Mouse (Mus musculus) E14TG2a.4 (cell line): ENCODE results near the gene Abcf1.
A peak's percentile ranks its signal among the peaks of the same experiment; 100 is the strongest.
"Not testable (repeated sequence)": the region's sequence is repeated elsewhere in the genome, so short reads cannot be mapped to it uniquely, and the experiment has no call there.

ENCODE experiments used
- H3K27me3 ChIP-seq: 2 replicates; pipeline ENCODE4 v1.6.1; 2014; ENCODE audit warnings: low read length, control low read depth; ENCODE audit not compliant: insufficient read depth
- H3K36me3 ChIP-seq: 2 replicates; pipeline ENCODE4 v1.6.1; 2014; ENCODE audit warnings: low read length, control low read depth; ENCODE audit not compliant: insufficient read depth
- H3K4me1 ChIP-seq: replicated peaks from 2 replicates; pipeline ENCODE4 v1.6.1; 2014; ENCODE audit warnings: low read depth, low read length, control low read depth
- H3K4me3 ChIP-seq: replicated peaks from 2 replicates; pipeline ENCODE4 v1.5.1; 2014; ENCODE audit warnings: mild to moderate bottlenecking, low read length
- H3K9me3 ChIP-seq: 2 replicates; pipeline ENCODE4 v1.6.1; 2014; ENCODE audit warnings: low read length, control low read depth
- CTCF ChIP-seq: conservative IDR thresholded peaks from 2 replicates; pipeline ENCODE4 v1.5.1; 2014; ENCODE audit warnings: low read length
- NANOG ChIP-seq: IDR thresholded peaks from 2 replicates; pipeline ENCODE4 v1.6.1; 2014; ENCODE audit warnings: borderline replicate concordance, low read length, mixed read lengths
- POU5F1 ChIP-seq: IDR thresholded peaks from 2 replicates; pipeline ENCODE4 v1.6.1; 2014; ENCODE audit warnings: low read length, borderline replicate concordance

Abcf1 gene

DNA sequence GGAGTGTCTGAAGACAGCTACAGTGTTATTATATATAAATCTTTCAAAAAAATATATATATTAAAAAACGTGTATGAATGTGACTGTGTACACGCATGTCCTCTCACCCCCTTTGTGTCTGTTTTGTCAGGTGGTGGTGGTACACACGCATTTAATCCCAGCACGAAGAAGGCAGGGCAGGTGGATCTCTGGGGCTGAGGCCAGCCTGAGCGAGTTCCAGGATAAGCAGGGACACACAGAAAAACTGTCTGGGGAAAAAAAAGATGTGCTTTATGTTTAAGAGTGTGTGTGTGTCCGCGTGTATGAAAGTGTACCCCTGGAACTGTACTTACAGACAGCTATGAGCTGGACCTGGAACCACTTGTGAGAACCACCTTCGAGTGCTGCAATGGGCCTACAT, 14.9 kb downstream of the Abcf1 start:
- Histone ChIP-seq H3K4me3 (no peak overlapping the region), H3K36me3 (peaks cover 53% of the 10 kb centered on the region), H3K9me3 (no peaks in the 10 kb centered on the region), H3K27me3 (no peaks in the 10 kb centered on the region), H3K4me1 (peaks cover 36% of the 10 kb centered on the region)
- TF ChIP-seq CTCF (no peak), POU5F1 (no peak), NANOG (no peak)

DNA sequence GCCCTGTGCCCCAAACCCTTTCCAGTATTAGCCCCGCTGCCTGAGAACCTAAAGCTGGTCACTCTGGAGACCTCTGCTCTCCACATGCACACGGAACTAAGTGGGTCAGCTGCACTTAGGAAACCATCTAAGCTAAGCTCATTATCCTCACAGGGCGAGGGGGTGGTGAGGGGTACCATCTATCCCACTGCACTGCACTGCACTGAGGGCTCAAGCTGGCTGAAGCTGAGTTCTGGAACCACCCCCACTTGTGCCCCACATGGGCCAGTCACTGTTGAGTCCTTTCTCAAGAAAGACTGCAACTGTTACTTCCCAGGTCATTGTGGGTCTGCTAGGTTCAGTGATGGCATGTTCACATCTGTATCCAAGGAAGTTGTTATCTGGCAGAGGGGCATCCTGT, 17.0 kb downstream of the Abcf1 start:
- H3K9me3 ChIP-seq, H3K27me3 ChIP-seq, H3K4me3 ChIP-seq: not testable (repeated sequence)
- Histone ChIP-seq H3K4me1 (peaks cover 17% of the 10 kb centered on the region), H3K36me3 (peaks cover 32% of the 10 kb centered on the region)

DNA sequence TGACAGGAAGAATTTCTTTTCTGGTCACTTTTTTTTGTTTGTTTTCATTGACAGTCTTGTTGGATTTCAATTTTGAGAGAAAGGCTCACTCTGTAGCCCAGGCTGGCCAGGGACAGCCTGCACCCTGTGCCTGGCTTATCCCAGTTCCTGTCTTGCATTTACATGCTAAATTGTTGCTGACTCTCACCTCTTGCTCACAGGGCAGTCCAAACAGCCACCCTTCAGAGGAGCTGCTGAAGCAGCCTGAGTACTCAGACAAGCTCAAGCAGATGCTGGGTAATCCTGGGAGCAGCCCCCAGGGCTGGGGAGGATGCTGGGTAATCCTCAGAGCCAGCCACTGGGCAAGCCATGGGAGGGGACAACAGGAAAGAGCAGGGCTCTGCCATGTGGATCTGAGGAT, 18.6 kb downstream of the Abcf1 start:
- H3K36me3 ChIP-seq = peaks cover 16% of the 10 kb centered on the region
- not testable (repeated sequence) for H3K4me3 ChIP-seq, H3K27me3 ChIP-seq, H3K4me1 ChIP-seq, H3K9me3 ChIP-seq

DNA sequence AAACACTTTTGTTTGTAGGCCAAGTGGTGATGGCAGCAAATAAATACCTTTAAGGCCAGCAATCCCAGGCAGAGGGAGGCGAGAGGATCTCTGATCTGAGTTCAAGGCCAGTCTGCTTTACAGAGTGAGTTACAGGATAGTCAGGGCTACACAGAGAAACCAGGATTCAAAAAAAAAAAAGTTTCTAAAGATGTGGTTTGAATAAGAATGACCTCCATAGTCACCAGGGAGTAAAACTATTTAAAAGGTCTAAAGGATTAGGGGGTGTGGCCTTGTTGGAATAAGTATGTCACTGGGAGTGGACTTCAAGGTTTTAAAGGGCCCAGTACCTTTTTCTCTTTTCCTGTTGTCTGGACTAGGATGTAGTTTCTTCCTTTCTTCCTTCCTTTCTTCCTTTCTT, 29.6 kb downstream of the Abcf1 start:
- Histone ChIP-seq H3K36me3 (no peaks in the 10 kb centered on the region), H3K27me3 (no peaks in the 10 kb centered on the region), H3K4me3 (peak overlapping the region; percentile 7), H3K4me1 (peaks cover 35% of the 10 kb centered on the region), H3K9me3 (peaks cover 6% of the 10 kb centered on the region)
- no peak for TF ChIP-seq CTCF
- no peak; the same call in 1 of the 2 replicates for TF ChIP-seq NANOG
- TF ChIP-seq POU5F1 = no peak

DNA sequence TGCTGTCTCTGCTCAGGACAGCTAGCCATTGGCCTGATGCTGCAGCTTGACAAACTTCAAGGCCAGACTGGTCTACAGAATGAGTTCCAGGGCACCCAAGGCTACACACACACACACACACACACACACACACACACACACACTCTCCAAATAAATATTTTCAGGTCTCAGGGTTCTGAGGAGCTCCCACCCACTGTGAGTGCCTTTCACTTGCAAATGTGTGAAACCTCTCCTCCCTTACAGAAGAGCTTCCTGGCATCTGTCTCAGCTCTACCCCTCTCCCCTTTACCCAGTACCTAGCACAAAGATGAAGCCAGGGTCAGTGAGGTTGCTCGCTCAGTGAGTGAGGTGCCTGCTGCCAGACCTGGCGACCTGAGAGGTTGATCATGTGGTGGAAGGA, 30.5 kb downstream of the Abcf1 start:
- no peaks in the 10 kb centered on the region for H3K36me3 ChIP-seq
- peak overlapping the region; percentile 7; the same call in 1 of the 2 replicates for H3K4me3 ChIP-seq
- H3K9me3 ChIP-seq = peaks cover 6% of the 10 kb centered on the region
- H3K27me3 ChIP-seq = no peaks in the 10 kb centered on the region
- TF ChIP-seq POU5F1 (peak; percentile 47; the same call in 1 of the 2 replicates), CTCF (no peak)
- H3K4me1 ChIP-seq = peaks cover 42% of the 10 kb centered on the region

DNA sequence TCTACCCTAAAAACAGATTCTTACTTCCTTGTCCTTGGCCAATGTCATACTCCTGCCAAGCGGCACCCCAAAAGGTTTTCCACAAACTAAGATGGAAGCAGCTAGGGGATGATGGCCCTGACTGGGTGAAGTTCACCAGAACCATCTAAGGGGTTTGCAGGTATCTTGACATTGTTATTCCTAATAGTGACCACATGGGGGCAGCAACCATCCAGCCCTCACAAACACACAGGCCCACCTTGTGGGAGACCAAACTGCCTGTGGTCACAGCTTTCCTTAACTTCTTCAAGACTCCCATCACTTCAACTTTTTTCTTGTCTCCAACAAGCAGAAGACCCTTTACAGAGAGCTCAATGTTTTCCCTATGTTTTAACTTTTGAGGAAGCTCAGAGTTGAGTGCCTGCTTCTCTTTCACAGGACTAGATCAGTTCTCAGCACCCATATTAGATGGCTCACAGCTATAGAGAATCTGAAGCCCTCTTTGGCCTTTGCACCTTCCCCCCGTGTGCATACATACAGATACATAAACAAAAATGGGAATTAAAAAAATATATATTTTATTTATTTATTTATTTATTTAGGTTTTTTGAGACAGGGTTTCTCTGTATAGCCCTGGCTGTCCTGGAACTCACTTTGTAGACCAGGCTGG, 31.7 kb downstream of the Abcf1 start:
- peaks cover 1% of the 10 kb centered on the region for H3K36me3 ChIP-seq
- no peaks in the 10 kb centered on the region for H3K27me3 ChIP-seq
- peaks cover 43% of the 10 kb centered on the region for H3K4me1 ChIP-seq
- no peak overlapping the region for H3K4me3 ChIP-seq
- TF ChIP-seq NANOG = no peak
- peak; percentile 71 for TF ChIP-seq CTCF
- no peak for TF ChIP-seq POU5F1
- H3K9me3 ChIP-seq = peaks cover 6% of the 10 kb centered on the region

DNA sequence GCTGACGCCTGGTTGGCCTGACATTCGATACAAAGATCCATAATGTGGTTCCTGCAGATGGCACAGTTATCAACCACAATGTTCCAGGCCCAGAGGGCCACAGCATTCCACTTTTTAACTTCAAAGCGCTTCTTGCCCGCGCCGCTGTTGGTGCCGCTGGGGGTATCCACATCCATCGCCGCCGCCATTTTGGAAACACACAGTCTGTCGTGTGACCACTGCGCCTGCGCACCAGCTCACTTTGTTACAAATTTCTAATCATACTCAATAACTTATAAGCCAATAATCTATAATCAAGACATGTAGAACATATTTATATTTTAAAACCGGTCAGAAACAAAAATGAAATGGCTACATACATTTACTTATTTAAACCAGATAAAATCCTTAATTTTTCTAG, 33.8 kb downstream of the Abcf1 start:
- H3K4me1 ChIP-seq = peaks cover 43% of the 10 kb centered on the region
- H3K36me3 ChIP-seq = peaks cover 18% of the 10 kb centered on the region
- H3K27me3 ChIP-seq, H3K9me3 ChIP-seq: not testable (repeated sequence)
- peak overlapping the region; percentile 76 for H3K4me3 ChIP-seq

DNA sequence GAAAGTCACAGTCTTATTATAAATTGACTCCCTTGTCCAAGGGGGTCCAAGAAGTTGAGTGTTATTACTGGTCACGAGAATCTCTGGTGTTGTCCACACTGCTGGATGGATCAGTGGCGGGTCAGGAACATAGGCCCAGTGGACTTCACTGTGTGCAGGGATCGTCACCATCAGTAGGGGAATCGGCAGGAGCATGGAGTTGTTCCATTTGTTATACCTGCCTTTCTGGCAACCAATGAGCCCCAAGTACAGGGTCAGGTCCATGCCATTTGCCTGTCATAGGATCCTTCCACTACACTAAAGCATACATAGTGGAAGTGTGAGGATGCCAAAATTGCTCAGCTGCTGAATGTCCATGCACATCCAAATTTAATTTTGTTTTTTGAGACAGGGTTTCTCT, 37.0 kb downstream of the Abcf1 start:
- TF ChIP-seq CTCF (no peak), POU5F1 (no peak), NANOG (no peak)
- Histone ChIP-seq H3K9me3 (no peaks in the 10 kb centered on the region), H3K36me3 (peaks cover 49% of the 10 kb centered on the region), H3K4me1 (peaks cover 26% of the 10 kb centered on the region), H3K4me3 (no peak overlapping the region), H3K27me3 (no peaks in the 10 kb centered on the region)

DNA sequence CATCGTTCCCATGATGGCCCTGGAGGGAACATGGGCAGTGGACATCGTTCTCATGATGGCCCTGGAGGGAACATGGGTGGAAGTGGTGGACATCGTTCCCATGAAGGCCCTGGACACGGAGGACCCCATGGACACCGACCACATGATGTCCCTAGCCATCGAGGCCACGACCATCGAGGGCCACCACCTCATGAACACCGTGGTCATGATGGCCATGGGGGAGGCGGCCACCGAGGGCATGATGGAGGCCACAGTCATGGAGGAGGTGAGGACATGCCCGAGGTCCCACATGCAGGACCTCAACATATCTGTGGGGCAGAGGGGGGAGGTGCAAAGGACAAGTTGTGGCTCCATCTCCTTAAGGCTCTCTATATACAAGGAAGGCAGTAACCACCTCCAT, 38.9 kb downstream of the Abcf1 start:
- Histone ChIP-seq H3K4me1 (peaks cover 18% of the 10 kb centered on the region), H3K27me3 (no peaks in the 10 kb centered on the region), H3K36me3 (peaks cover 69% of the 10 kb centered on the region), H3K9me3 (no peaks in the 10 kb centered on the region), H3K4me3 (no peak overlapping the region)
- TF ChIP-seq CTCF = no peak
- TF ChIP-seq NANOG = no peak
- no peak for TF ChIP-seq POU5F1

DNA sequence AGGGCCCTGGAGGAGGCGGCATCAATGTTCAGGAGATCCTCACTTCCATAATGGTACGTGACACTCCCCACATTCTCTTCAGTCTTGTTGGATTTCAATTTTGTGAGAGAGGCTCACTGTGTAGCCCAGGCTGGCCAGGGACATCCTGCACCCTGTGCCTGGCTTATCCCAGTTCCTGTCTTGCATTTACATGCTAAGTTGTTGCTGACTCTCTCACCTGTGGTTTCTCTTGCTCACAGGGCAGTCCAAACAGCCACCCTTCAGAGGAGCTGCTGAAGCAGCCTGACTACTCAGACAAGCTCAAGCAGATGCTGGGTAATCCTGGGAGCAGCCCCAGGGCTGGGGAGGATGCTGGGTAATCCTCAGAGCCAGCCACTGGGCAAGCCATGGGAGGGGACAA, 40.0 kb downstream of the Abcf1 start:
- TF ChIP-seq NANOG = no peak
- no peak for TF ChIP-seq POU5F1
- TF ChIP-seq CTCF = no peak
- peaks cover 80% of the 10 kb centered on the region for H3K36me3 ChIP-seq
- H3K4me1 ChIP-seq = peaks cover 14% of the 10 kb centered on the region
- H3K9me3 ChIP-seq = no peaks in the 10 kb centered on the region
- H3K27me3 ChIP-seq = no peaks in the 10 kb centered on the region
- no peak overlapping the region for H3K4me3 ChIP-seq
